Mouse (Mus musculus): ENCODE results near the gene Asic3.
"Not testable (repeated sequence)": the region's sequence is repeated elsewhere in the genome, so short reads cannot be mapped to it uniquely, and the experiment has no call there.

Asic3 gene

GRCm38 (mm10) chr5:24388246-24388915 is 24.8 kb upstream of the Asic3 start:
- no peak for DNase-seq (ENCODE audit: low read depth, low spot score)

DNA sequence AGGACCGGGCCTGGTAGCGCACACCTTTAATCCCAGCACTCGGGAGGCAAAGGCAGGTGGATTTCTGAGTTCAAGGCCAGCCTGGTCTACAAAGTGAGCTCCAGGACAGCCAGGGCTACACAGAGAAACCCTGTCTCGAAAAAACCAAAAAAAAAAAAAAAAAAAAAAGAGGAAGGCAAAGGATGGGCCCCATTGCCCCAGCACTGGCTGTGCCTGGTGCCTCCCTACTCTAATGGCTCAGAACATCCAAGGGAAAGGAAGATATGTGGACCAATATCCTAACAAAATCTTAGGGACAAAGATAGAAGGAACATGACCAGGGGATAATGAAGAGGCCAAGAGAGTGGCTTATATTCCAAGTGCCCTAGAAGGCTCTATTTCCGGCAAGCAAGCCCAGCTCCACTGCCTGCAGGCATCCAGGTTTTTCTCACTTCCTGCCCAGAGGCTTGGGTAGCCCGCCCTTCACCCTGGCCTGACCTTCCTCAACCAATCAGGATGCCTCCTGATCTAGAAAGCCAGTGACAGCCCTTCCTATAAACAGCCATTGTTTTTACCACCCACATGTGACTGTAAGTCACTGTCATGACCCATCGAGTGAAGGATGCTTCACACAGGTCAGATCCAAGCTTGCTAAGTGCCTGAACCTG is 24.1 kb upstream of the Asic3 start:
- DNase-seq (ENCODE audit: low read depth, low spot score) = no peak

GRCm38 (mm10) chr5:24389658-24390020 is 23.6 kb upstream of the Asic3 start:
- no peak for DNase-seq (ENCODE audit: low read depth, low spot score)

DNA sequence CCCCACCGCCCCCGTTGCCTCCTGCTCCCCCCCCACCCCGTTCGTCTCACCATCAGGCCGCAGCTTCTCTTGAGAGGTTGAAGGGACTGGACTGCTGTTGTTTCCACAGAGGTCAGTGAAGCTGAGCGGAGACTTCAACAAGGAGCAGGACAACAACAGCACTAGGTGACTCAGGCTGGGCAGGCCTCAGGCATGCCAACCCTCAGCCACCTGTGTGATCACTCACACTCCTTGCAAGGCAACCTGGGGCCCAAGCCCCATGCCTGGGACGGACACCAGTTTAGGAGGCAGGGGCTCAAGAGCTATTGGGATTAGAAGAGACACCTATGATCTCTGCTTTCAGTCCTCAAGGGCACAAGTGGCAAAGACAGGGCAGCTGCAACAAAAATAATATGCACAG is 21.3 kb upstream of the Asic3 start, which contains the start of gene Atg9b:
Atg9b (minus strand) TSS at position 280 of the 400 bp plus-strand sequence.
- DNase-seq (ENCODE audit: low read depth, low spot score) = no peak

DNA sequence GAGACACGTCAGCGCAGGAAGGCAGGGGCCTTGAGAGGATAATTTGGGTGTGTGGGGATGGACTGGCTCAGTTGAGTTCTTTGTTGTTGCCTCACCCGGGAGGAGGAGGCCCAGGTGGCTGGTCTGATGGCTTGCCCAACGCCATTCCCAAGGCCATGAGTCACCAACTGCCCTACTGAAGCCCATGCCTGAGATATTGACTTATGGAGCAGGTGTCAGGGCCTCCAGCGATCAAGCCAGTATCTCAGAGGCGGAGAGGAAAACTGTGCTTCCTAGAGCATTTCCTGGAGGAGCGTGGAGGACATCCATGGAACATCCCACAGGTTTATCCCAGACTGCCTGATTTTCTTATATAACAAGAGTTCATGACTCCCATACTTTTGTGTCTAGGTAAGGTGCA is 20.5 kb upstream of the Asic3 start:
- DNase-seq (ENCODE audit: low read depth, low spot score) = no peak

GRCm38 (mm10) chr5:24393392-24393997 is 19.7 kb upstream of the Asic3 start, which contains the start of gene Abcb8:
Abcb8 (plus strand) TSS chr5:24393663.
- DNase-seq (ENCODE audit: low read depth, low spot score) = no peak

DNA sequence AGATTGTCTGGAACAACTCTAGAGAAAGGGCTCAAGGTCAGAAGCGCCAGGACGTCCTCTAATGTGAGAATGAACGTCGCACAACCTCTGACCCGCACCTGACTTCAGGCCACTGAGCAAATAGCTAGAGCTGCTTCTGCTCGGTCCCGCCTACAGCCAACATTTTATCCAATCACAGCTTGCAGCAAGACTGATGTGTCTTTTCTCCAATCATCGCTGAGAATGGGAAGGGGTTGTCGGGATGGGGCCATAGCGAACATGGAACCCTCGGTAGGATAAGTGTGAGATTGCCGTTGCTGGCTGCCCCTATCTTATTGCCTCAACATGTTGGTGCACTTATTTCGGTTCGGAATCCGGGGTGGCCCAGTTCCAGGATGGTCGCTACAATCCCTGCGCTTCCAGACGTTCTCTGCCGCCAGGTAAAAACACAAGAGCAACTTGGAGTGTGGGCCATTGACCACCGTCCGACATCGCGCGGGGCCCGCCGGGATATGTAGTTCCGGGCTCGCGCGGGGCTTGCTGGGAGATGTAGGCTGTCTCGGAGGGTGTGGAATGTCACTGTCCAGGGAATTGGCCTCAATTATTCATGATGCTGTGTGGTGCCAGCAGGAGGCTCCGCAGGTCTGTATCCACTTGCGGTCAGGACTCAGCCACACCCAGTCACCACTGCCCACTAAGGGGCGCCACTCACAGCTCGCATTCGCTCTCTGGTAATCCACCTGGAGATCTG is 18.9 kb upstream of the Asic3 start:
- peak; percentile 95 for DNase-seq (ENCODE audit: low read depth, low spot score)

- not testable (repeated sequence) for DNase-seq (ENCODE audit: low read depth, low spot score)
Measured at GRCm38 (mm10) chr5:24396254-24396653, 16.9 kb upstream of the Asic3 start.

- DNase-seq (ENCODE audit: low read depth, low spot score) = no peak
Measured at GRCm38 (mm10) chr5:24399686-24400085, 13.5 kb upstream of the Asic3 start.

GRCm38 (mm10) chr5:24400362-24400761 is 12.8 kb upstream of the Asic3 start:
- no peak for DNase-seq (ENCODE audit: low read depth, low spot score)

DNA sequence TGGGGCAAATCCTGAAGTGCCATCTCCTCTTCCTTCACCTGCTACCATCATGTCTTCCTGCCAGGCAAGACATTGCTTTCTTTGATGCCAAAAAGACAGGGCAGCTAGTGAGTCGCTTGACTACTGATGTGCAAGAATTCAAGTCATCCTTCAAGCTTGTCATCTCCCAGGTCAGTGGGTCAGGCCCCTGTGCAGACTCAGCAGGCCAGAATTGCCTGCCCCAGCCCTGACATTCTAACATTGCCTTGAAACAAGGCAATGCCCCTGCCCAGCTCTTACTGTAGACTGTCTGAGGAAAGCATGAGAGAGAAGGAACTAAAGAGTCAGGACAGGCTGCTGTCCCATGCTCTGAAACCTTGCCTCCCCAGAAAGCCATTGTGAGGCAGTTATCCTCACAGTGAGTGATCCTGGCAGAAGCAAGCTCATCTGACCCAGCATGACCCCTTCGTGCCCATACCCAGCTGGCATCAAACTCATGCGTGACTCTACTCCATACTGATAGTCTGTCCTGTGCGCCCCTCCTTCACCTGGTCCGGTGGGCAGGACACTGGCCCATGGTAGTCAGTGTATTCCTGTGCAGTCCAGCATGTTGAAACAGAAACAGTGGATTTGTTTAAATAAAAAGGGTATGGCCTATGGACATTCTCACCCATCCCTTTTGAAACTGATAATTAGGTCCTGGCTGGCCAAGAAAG is 12.1 kb upstream of the Asic3 start:
- DNase-seq (ENCODE audit: low read depth, low spot score) = no peak

GRCm38 (mm10) chr5:24401969-24402368 is 11.2 kb upstream of the Asic3 start:
- DNase-seq (ENCODE audit: low read depth, low spot score) = no peak

GRCm38 (mm10) chr5:24404594-24405360 is 8.4 kb upstream of the Asic3 start:
- DNase-seq (ENCODE audit: low read depth, low spot score) = no peak

- no peak for DNase-seq (ENCODE audit: low read depth, low spot score)
Measured at GRCm38 (mm10) chr5:24405389-24405876, 7.8 kb upstream of the Asic3 start.

GRCm38 (mm10) chr5:24408651-24409050 is 4.5 kb upstream of the Asic3 start:
- DNase-seq (ENCODE audit: low read depth, low spot score) = no peak

GRCm38 (mm10) chr5:24409466-24409865 is 3.7 kb upstream of the Asic3 start:
- no peak for DNase-seq (ENCODE audit: low read depth, low spot score)

GRCm38 (mm10) chr5:24412063-24412462 is 1.1 kb upstream of the Asic3 start:
- no peak for DNase-seq (ENCODE audit: low read depth, low spot score)

DNA sequence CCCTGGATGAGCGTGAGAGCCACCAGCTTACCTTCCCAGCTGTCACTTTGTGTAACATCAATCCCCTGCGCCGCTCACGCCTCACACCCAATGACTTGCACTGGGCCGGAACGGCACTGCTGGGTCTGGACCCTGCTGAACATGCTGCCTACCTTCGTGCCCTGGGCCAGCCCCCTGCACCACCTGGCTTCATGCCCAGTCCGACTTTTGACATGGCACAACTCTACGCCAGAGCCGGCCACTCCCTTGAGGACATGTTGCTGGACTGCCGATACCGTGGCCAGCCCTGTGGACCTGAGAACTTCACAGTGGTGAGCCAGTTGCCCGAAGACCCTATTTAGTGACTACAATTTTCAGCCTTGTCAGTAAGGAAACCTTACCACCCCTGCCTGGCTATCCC is 746 bp downstream of the Asic3 start:
- DNase-seq (ENCODE audit: low read depth, low spot score) = no peak

DNA sequence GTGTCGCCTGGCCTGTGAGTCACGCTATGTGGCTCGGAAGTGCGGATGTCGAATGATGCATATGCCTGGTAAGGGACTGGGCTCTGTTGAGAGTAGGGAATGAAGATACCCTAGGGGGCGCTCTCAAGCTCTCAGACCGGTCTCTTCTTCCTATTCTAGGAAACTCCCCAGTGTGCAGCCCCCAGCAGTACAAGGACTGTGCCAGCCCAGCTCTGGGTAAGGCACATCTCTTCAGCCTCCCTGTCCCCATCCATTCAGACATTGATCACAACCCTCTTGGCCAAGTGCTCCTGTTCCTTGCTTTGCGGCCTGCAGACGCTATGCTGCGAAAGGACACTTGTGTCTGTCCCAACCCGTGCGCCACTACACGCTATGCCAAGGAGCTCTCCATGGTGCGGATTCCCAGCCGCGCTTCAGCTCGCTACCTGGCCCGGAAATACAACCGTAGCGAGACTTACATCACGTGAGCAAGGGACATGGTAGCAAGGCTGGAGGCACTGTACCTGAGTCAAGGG is 3.1 kb downstream of the Asic3 start:
- DNase-seq (ENCODE audit: low read depth, low spot score) = no peak

DNA sequence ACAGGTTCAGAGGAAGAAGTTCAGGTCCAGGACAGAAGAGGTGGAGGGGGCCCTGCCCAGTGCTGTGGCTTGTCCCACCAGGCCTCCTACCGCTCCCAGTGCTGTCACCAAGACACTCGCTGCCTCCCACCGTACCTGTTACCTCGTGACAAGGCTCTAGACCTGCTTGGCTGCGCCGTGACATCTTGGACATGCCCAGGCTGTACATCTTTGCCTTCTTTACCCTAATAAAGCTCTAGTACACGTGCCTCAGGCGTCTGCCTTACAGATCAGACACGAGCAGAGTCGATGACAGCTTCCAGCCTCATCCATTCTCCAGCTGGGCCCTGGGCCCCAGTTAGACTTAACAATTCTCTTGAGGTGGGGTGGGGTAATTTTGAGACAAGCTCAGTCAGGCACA is 4.4 kb downstream of the Asic3 start:
- DNase-seq (ENCODE audit: low read depth, low spot score) = no peak

DNA sequence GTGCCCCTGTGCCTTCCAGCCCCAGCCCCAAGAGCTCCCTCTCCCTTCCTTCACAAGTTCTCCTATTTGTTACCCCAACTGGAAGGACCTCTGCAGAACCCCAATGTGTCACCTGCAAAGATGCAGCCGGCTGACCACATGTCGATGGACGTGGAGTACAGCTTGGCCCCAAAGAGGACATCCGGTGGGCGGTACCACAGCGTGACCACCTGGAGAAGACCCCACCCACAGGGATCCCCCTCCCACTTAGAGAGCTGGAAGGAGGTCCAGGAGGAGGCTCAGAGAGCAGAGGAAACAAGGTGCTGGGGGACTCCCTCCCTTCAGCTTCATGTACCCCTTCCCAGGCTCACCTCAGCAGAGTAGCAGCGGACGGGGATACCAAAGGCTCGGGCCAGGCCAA is 7.2 kb downstream of the Asic3 start:
- no peak for DNase-seq (ENCODE audit: low read depth, low spot score)
